Mouse (Mus musculus) skeletal muscle tissue, postnatal 0 days (tissue): ENCODE data around the gene Lcn2. TPM values are rescaled to one million over a fixed set of nuclear protein-coding genes. Genes with fewer than 3 reads are reported as not detected.

ENCODE experiments used
- polyA plus RNA-seq: library from polyadenylated mRNA; unstranded; fragments of >200 nt; fragmentation: Nextera tagmentation; extraction: Ambion mirVana; gene quantifications from 2 replicates; pipeline ENCODE4 v1.2.1, GENCODE M21; 2015

Lcn2 gene
- 9.3 and 20.6 TPM in 2 replicates for polyA plus RNA-seq

DNA sequence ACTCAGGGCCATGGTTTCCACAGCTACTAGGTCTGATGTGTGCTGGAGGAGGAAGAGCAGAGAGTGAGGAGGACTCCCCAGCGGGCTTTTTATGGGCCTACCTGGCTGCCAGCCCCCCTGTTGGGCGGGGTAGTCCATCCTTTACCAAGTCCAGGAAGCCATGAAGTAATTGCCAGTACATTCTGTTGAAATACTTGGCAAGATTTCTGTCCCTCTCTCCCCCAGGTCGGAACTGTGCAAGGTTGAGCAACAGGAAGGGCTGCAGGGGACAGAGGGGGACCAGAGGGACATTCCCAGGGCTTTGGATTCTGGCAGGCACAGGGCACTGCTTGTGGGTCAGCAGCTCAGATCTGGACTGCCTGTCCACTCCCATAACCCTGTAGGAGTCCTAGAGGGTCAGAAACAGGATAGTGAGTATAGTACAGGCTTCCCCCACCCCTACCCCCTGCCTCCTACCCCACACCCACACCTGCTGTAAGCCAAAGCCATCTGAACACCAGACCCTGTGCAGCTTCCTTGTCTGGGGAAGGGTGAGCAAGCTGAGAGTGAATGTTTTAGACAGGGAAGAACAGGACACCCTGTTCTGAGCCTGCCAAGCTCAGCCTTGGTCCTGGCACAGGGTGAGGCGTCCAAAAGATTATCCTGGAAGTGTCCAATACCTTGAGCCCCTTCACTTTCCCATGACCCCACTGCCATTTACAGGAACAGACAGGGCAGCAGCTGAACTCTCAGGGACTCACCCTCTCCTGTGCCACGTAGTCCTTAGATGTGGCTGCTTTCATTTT is at the start of gene Lcn2:
Gene Lcn2, minus strand, starts transcription at position 547 of the 785 bp plus-strand sequence.

GRCm38 (mm10) chr2:32395484-32395945 is 7.5 kb upstream of the Lcn2 start, which contains the start of gene Ptges2:
TSS of gene Ptges2 (plus strand) at chr2:32395896.

GRCm38 (mm10) chr2:32381775-32382223 is 6.3 kb downstream of the Lcn2 start, which contains the start of gene 1110008P14Rik:
TSS of gene 1110008P14Rik (minus strand) at chr2:32381938.

DNA sequence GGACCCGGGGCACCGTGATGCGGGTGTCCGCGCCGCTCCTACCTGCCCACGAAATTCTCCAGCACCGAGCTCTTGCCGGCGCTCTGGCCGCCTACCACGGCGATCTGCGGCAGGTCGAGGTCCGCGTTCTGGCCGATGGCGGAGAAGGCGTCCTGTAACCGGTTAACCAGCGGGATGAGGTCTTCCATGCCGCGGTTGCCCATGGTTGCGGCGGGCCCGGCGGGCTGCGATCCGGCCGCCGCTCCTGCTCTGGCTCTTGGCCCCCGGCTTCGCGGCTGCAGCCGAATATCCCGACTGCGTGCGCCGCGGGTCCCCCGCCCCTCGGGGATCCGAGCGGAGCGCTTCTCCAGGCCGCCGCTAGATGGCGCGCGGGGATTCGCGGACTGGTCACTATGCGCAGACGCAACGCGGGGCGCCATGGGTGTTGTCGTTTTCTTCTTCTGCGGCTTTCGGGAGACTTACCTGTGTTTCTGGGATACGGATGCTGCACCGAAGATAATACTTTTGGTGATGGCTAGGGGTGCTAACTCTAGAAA is 35.0 kb downstream of the Lcn2 start, which contains the start of gene Dnm1:
Gene Dnm1, minus strand, starts transcription at position 332 of the 536 bp plus-strand sequence.

DNA sequence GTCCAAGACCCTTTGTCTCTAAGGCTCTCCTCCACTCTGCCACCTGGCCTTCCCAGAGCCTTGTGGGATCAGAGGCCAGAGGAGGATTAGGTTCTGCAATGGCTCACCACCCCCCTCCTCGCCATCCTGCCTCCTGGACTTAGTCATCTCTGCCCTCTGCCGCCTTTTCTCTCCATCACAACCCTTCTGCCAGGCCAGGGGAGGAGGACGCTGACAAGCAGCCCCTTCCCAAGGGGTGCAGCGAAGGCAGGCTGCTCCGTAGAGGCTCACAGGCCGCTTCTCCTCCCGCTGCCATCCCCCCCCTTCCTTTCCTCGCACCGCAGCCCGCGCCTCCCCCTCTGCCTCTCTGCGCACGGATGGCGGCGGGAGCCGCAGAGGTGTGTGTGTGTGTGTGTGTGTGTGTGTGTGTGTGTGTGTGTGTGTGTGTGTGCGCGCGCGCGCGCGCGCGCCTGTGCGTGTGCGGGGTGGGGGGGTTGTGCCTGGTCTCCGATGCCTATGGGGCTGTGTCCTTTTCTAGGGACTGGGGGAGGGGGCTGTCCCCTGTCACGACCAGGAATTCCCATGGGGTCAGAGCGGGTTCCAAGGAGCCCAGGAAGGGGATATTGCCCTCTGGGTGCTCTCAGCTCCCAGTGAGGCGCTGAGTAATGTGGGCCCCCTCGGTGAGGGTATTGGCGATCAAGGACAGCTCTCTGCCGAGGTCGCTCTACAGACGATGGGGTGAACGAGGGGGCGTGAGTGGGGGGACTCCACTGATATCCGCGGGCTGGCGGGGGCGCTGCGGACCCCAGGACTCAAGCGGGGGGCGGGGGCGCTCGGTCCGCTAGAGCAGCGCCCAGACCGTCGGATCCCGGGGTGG is 35.7 kb downstream of the Lcn2 start, which contains the start of gene Ciz1:
Gene Ciz1, plus strand, starts transcription at position 177 of the 856 bp plus-strand sequence.

Other genes starting within 250 kb of the Lcn2 start
- gene Prrc2b, start 237.2 kb downstream of the Lcn2 start, polyA plus RNA-seq: 21.5 and 22.5 TPM in 2 replicates
- gene Pomt1, start 151.7 kb downstream of the Lcn2 start, polyA plus RNA-seq: 8.9 and 12.6 TPM in 2 replicates
- gene Uck1, start 128.1 kb downstream of the Lcn2 start, polyA plus RNA-seq: 29.8 and 49.7 TPM in 2 replicates
- gene Golga2, start 100.9 kb downstream of the Lcn2 start, polyA plus RNA-seq: 24.9 and 25.5 TPM in 2 replicates
- 184 and 245 TPM in 2 replicates for gene Swi5, start 100.2 kb downstream of the Lcn2 start, polyA plus RNA-seq
- 49.4 and 53.8 TPM in 2 replicates for gene Ciz1, start 35.9 kb downstream of the Lcn2 start, polyA plus RNA-seq
- gene Dnm1, start 34.9 kb downstream of the Lcn2 start, polyA plus RNA-seq: 6.6 and 8.2 TPM in 2 replicates
- gene 1110008P14Rik, start 6.3 kb downstream of the Lcn2 start, polyA plus RNA-seq: 156 and 159 TPM in 2 replicates
- gene Ptges2, start 7.6 kb upstream of the Lcn2 start, polyA plus RNA-seq: 48.2 and 52.8 TPM in 2 replicates
- 3.3 and 3.5 TPM in 2 replicates for gene Naif1, start 62.2 kb upstream of the Lcn2 start, polyA plus RNA-seq
- gene Slc25a25, start 63.2 kb upstream of the Lcn2 start, polyA plus RNA-seq: 6.7 and 10.8 TPM in 2 replicates
- gene Fam102a, start 147.1 kb upstream of the Lcn2 start, polyA plus RNA-seq: 1.8 and 3.1 TPM in 2 replicates
- gene Dpm2, start 182.6 kb upstream of the Lcn2 start, polyA plus RNA-seq: 50.5 and 51.5 TPM in 2 replicates
- not detected in 2 replicates for gene Pip5kl1, start 186.5 kb upstream of the Lcn2 start, polyA plus RNA-seq
- gene 9430097D07Rik, start 187.4 kb upstream of the Lcn2 start, polyA plus RNA-seq: not detected in 2 replicates
- 72.8 and 75.4 TPM in 2 replicates for gene St6galnac4, start 198.8 kb upstream of the Lcn2 start, polyA plus RNA-seq
- gene St6galnac6, start 211.5 kb upstream of the Lcn2 start, polyA plus RNA-seq: 30.5 and 35.3 TPM in 2 replicates
- 1,121 and 1,290 TPM in 2 replicates for gene Ak1, start 233.5 kb upstream of the Lcn2 start, polyA plus RNA-seq